Mouse (Mus musculus): ENCODE measurements at regions not wholly inside any gene's neighbourhood (a gene's known extent, or its start where the extent isn't known, plus 50 kb on each side); places are given as distances from the start of the nearest gene placed in this dataset.

- Histone ChIP-seq H3K27me3 (ENCODE audit: control insufficient read depth, insufficient read depth, low read depth, low read length) (no peaks in the 10 kb centered on the region), H3K27ac (ENCODE audit: low read length) (no peak overlapping the region), H3K9ac (ENCODE audit: low read depth, low read length) (no peak overlapping the region), H3K9me3 (replicated peaks; ENCODE audit: control insufficient read depth, low read length, poor library complexity, severe bottlenecking) (no peaks in the 10 kb centered on the region), H3K4me2 (ENCODE audit: low read length) (no peak overlapping the region), H3K4me3 (ENCODE audit: low read depth, low read length) (no peak overlapping the region), H3K36me3 (ENCODE audit: control insufficient read depth, insufficient read depth, low read length) (no peaks in the 10 kb centered on the region), H3K4me1 (ENCODE audit: control insufficient read depth, insufficient read depth, low read length) (no peaks in the 10 kb centered on the region)
- no peak for ATAC-seq
- WGBS, result 44% methylated on average over 3 of the region's 3 CpGs
These were observed 1125.7 kb downstream of the Diaph2 start for GRCm38 (mm10) chrX:130875289-130875688.

- WGBS, result 87% methylated on average over 4 of the region's 4 CpGs
- ATAC-seq, result no peak
- H3K4me2 ChIP-seq (ENCODE audit: low read length), result no peak overlapping the region
- H3K27me3 ChIP-seq (ENCODE audit: control insufficient read depth, insufficient read depth, low read depth, low read length), result no peaks in the 10 kb centered on the region
- no peak overlapping the region for H3K27ac ChIP-seq (ENCODE audit: low read length)
- H3K4me1 ChIP-seq (ENCODE audit: control insufficient read depth, insufficient read depth, low read length), result no peaks in the 10 kb centered on the region
- no peaks in the 10 kb centered on the region for H3K36me3 ChIP-seq (ENCODE audit: control insufficient read depth, insufficient read depth, low read length)
- H3K9me3 ChIP-seq (replicated peaks; ENCODE audit: control insufficient read depth, low read length, poor library complexity, severe bottlenecking), result no peaks in the 10 kb centered on the region
- no peak overlapping the region for H3K9ac ChIP-seq (ENCODE audit: low read depth, low read length)
- no peak overlapping the region for H3K4me3 ChIP-seq (ENCODE audit: low read depth, low read length)
These were observed 1126.6 kb downstream of the Diaph2 start for GRCm38 (mm10) chrX:130876120-130876519.
